Mouse (Mus musculus) adrenal gland, postnatal 25 days (tissue): ENCODE data around the gene Scgb2b11. TPM values are rescaled to one million over a fixed set of nuclear protein-coding genes. Genes with fewer than 3 reads are reported as not detected.
"Not testable (repeated sequence)": the region's sequence is repeated elsewhere in the genome, so short reads cannot be mapped to it uniquely, and the experiment has no call there.

Experiments
- DNase-seq: peaks from one replicate; pipeline ENCODE4 v3.0.0; 2021; ENCODE audit warnings: mixed read lengths
- long read RNA-seq: library from polyadenylated mRNA; stranded (forward); transcript quantifications from one replicate; pipeline ENCODE4 v2.0.0, GENCODE M21; 2021
- total RNA-seq: library from RNA; stranded (reverse); gene quantifications from 2 replicates; pipeline ENCODE4 v1.2.3, GENCODE M21; 2021

The Scgb2b11 gene
- total RNA-seq = not detected in 2 replicates
- long read RNA-seq = 0 reads

DNA sequence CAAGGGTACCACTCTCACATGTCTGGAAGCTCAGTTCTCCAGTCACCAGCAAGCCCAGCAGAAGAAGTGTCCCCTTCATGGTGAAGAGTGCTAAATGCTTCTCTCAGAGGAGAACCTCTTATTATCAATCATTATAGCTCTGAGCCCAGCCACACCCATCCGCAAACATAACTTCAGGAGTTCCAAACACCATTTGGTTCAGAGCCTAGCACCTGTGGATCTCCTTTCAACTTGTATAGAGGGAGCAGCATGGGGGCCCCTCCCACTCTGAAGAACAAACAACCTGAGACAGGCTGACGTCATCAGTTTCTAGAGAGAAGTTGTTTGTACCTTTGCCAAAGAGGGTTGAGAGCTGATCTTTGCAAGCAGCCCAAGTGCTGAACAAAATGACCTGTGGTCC, at the start of gene Scgb2b11:
Gene Scgb2b11, minus strand, starts transcription at position 101 of the 400 bp plus-strand sequence.
- DNase-seq = not testable (repeated sequence)

DNA sequence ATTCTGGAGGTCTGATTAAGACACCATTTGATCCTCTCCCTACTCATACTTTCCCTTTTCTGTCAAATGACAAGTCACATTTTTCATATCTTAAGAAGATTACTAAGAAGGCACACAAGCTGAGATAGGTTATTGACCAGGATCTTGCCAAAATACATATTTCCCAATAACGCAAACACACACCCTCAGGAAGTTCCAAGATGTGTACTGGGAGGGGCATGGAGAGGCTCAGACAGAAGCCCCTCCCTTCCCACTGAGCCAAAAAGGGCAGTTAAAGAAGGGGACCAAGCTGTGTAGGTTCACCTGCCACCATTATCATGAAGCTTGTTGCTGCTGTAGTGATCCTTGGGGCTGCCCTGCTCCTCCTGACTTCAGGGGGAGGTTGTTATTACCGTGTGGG, 11.6 kb upstream of the Scgb2b11 start, which contains the start of gene Scgb1b11:
Gene Scgb1b11, plus strand, starts transcription at position 301 of the 400 bp plus-strand sequence.
- not testable (repeated sequence) for DNase-seq

Other genes with a start within 250 kb of the Scgb2b11 start
- not detected in 2 replicates for gene Scgb1b10, start 110.3 kb downstream of the Scgb2b11 start, total RNA-seq
- gene Scgb1b11, start 11.7 kb upstream of the Scgb2b11 start, total RNA-seq = not detected in 2 replicates
- gene Scgb2b12, start 116.1 kb upstream of the Scgb2b11 start, total RNA-seq = not detected in 2 replicates
- not detected in 2 replicates for gene Scgb1b12, start 123.0 kb upstream of the Scgb2b11 start, total RNA-seq
- gene Scgb1b29, start 230.4 kb upstream of the Scgb2b11 start, total RNA-seq = not detected in 2 replicates